Mouse (Mus musculus): ENCODE data around the gene Dyrk1a. TPM values are rescaled to one million over a fixed set of nuclear protein-coding genes. Genes with fewer than 3 reads are reported as not detected.
"Not testable (repeated sequence)": the region's sequence is repeated elsewhere in the genome, so short reads cannot be mapped to it uniquely, and the experiment has no call there.

Dyrk1a gene
- total RNA-seq, 4 experiments from 2014 or later: 90.2 to 98.5 (median 96.3) TPM

- no peak for DNase-seq (ENCODE audit: low spot score in 2 of 2)
Observed at GRCm38 (mm10) chr16:94632424-94632963, 62.7 kb downstream of the Dyrk1a start.

DNA sequence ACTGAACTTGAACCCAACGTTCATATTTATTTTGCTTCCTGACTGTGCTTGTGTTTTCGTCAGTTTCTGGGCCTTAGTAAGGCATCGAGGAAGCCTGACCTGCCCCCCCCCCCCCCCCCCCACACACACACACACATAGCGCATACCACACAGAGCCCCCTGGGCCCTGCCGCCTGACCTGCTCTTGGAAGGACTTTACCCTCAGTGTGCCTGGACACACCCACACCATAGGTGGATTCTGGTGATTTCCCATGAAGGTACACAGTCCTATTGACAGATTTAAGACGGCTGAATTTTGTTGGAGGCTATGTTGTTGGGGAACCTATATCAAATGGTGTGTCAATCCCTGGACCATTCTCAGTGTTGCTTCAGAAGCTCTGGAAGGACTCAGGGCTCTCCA, 63.2 kb downstream of the Dyrk1a start:
- DNase-seq (ENCODE audit: low spot score in 2 of 2): no peak

GRCm38 (mm10) chr16:94637423-94637822, 67.6 kb downstream of the Dyrk1a start:
- no peak for DNase-seq (ENCODE audit: low spot score in 2 of 2)

GRCm38 (mm10) chr16:94641799-94642198, 72.0 kb downstream of the Dyrk1a start:
- DNase-seq (ENCODE audit: low spot score in 2 of 2): no peak

DNA sequence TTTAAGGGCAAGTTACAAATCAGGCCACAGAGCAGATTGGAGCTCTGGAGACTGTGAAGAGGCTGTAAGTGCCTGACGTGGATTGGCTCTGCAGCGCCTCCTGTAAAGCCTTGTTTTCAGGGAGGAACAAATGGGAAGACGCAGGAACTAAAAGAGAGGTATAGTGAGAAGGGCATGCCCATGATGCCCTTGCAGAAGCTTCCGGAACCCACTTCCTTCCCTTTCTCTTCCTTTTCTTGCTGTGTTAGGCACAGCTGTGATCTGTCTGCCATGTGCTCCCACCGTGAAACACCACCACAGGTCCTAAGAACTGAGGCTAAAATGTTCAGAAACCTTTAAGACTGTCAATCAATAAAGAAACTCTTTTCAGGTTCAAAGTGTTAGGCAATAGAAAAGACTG, 77.3 kb downstream of the Dyrk1a start:
- no peak for DNase-seq (ENCODE audit: low spot score in 2 of 2)

DNA sequence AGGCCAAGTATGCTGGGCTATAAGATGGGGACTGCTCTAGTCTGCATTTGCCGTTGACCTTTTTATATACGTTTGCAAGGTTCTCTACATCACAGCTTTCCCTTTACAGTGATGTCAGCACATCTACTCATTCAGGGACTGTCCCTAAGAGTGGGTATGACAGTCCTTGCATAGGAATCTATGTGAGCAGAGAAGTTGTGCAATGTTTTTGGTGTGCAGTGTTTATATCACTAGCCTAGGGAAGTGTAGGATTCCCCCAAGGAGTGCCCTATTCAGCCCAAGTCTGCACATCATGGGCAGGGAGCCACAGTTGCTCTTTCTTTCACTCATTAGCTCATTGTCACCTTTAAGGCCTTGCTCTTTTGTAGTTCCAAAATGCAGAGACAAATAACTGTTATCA, 78.1 kb downstream of the Dyrk1a start:
- no peak for DNase-seq (ENCODE audit: low spot score in 2 of 2)

DNA sequence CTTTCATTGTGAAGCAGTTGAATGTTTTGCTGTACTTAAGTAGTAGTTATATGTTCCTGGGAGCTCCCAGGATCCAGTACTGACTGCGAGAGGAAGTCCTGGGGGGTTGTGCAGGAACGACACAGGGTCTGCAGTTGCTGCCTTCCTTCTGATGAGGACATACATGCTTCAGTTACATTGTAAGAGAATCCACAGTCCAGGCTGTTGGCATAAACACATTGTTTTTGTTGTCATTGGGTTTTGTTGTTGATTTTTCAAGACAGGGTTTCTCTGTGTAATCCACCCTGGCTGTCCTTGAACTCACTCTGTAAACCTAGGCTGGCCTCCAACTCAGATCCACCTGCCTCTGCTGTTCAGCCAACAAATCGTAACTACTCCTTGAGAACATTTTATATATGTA, 80.1 kb downstream of the Dyrk1a start:
- DNase-seq (ENCODE audit: low spot score in 2 of 2): no peak

- no peak for DNase-seq (ENCODE audit: low spot score in 2 of 2)
Observed at GRCm38 (mm10) chr16:94652091-94652713, 82.4 kb downstream of the Dyrk1a start.

- no peak for DNase-seq (ENCODE audit: low spot score in 2 of 2)
Observed at GRCm38 (mm10) chr16:94655083-94655482, 85.3 kb downstream of the Dyrk1a start.

DNA sequence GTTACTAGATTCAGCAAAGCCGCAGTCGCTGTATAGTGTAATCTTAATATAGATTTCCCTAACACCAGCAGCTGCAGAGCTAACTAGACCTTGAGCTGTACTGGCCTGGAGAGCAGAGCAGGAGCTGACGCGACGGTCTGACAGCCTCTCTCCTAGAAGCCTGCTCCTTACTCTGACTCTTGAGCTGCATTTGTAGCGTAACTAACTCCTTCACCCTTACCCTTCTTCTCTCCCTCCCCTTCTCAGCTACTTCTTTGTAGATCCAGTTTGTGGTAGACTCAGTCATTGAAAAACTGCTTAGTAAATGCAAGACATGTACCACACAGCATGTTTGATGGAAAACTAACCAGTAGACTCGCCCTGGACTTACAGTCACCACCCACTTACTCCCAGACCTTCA, 87.1 kb downstream of the Dyrk1a start:
- no peak for DNase-seq (ENCODE audit: low spot score in 2 of 2)

GRCm38 (mm10) chr16:94659394-94659793, 89.6 kb downstream of the Dyrk1a start:
- DNase-seq (ENCODE audit: low spot score in 2 of 2): no peak

GRCm38 (mm10) chr16:94660221-94660620, 90.4 kb downstream of the Dyrk1a start:
- no peak for DNase-seq (ENCODE audit: low spot score in 2 of 2)

GRCm38 (mm10) chr16:94667557-94667956, 97.7 kb downstream of the Dyrk1a start:
- no peak for DNase-seq (ENCODE audit: low spot score in 2 of 2)

DNA sequence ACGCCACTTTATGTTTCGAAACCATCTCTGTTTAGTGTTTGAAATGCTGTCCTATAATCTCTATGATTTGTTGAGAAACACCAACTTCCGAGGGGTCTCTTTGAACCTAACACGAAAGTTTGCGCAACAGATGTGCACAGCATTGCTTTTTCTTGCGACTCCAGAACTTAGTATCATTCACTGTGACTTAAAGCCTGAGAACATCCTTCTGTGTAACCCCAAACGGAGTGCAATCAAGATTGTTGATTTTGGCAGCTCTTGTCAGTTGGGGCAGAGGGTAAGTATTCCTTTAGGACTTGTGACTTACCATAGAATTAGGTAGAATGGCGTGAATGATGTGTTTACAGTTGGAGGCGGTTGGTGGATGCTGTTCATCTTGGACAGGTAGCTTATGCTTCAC, 101.5 kb downstream of the Dyrk1a start:
- no peak for DNase-seq (ENCODE audit: low spot score in 2 of 2)

GRCm38 (mm10) chr16:94680924-94681323, 111.1 kb downstream of the Dyrk1a start:
- DNase-seq (ENCODE audit: low spot score in 2 of 2): no peak

DNA sequence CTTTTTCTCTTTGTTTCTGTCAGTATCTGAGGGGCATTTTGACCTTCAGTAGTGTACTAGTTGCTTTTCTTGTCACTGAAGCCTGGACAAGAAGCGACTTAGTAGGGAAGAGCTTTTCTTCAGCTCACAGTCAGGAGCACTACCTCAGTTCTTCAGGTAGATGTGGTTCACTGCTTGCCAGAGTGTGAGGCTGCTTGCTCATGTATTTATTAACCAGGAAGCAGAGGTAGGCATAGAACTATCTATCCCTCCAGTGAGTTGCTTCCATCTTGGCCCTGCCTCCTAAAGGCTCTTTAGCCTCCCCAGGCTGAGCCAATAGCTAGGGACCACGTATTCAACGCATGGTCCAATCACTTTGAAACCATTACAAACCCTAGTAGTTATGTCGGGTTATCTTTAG, 112.0 kb downstream of the Dyrk1a start:
- no peak for DNase-seq (ENCODE audit: low spot score in 2 of 2)

DNA sequence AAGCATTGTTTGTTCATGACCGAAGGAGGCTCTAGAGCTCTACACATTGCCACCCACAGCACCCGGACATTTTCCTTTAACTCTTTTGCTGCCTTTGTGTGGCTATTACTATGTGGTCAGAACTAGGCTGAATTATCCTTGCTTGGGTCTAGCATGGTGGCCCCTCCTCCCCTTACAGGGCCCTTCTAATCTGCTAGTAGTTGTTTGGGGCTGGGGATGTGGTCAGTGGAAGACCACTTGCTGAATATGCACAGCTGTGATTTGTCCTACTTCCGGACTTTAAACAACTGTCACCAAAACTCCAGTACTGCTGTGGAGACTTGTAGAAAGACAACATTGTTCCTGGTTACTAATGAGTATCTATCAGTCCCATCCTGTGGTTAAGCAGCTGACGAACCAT, 114.2 kb downstream of the Dyrk1a start:
- no peak for DNase-seq (ENCODE audit: low spot score in 2 of 2)

DNA sequence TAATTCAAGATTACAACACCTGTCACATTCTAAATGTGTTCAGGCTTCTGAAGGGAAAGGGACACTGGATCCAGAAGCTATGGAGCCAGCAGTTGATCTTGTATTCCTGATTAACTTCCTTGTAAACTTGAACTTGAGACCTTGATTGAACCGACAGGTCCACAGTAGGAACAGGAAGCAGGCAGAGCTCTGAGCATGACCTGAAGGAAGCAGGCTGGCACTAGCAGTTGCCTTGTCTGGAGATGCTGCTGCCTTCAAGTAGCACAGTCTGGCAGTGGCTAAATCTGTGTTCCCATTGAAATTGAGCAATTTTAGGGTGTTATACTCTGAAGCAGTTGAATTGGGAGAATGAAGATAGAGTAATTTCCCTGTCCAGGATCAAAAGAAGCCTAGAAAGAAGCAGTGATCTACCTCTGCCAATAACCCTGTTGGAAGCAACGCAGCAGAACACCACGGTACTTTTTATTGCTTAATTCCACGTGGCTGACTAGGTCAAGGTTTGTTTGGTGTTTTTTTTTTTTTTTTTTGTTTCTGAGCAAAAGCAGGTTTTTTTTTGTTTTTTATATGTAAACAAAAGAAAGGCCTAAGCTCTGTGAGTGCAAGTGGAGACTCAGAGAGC, 124.0 kb downstream of the Dyrk1a start:
- DNase-seq (ENCODE audit: low spot score in 2 of 2): no peak

- DNase-seq (ENCODE audit: low spot score in 2 of 2): no peak
Observed at GRCm38 (mm10) chr16:94697553-94697952, 127.7 kb downstream of the Dyrk1a start.

DNA sequence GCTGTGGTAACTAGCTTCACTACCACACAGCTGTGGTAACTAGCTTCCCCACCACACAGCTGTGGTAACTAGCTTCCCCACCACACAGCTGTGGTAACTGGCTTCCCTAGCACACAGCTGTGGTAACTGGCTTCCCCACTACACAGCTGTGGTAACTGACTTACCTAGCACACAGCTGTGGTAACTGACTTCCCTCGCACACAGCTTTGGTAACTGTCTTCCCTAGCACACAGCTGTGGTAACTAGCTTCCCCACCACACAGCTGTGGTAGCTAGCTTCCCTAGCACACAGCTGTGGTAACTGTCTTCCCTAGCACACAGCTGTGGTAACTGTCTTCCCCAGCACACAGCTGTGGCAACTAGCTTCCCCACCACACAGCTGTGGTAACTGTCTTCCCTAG, 128.4 kb downstream of the Dyrk1a start:
- DNase-seq (ENCODE audit: low spot score in 2 of 2): not testable (repeated sequence)

- DNase-seq (ENCODE audit: low spot score in 2 of 2): no peak
Observed at GRCm38 (mm10) chr16:94701141-94701540, 131.3 kb downstream of the Dyrk1a start.

- DNase-seq (ENCODE audit: low spot score in 2 of 2): no peak
Observed at GRCm38 (mm10) chr16:94701971-94702370, 132.2 kb downstream of the Dyrk1a start.

DNA sequence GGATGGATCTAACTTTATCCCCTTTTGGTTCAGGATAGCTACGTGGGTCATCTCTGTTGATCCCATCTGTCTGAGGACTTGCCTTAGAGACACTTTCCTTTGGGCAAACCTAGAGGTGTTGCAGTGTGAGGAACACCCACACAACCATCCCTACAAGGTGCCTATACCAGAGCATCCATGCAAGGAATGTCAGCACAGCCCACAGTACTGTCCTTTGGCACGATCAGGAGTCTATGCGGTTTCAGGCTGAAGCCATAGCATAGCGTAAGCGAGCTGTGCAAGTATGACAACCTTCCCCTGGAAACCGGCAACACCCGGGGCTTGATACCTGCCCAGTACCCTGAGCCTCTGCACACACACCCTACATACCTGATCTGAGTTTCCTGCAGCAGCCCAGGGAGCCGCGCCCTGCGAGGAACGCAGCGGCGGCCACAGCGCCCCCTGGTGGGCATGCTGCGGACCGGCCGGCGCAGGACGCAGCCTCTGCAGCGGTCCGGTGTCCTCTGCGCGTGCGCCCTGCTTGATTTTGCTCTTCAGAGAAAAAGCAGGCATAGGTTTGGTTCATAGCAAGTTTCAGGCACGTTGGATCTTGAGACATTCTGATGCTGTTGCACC, 143.8 kb downstream of the Dyrk1a start:
- peak; percentile 59 to 87 for DNase-seq (ENCODE audit: low spot score in 2 of 2)
